ENCODE assay signal across 19 mouse cellular contexts in the genomic region with DNA sequence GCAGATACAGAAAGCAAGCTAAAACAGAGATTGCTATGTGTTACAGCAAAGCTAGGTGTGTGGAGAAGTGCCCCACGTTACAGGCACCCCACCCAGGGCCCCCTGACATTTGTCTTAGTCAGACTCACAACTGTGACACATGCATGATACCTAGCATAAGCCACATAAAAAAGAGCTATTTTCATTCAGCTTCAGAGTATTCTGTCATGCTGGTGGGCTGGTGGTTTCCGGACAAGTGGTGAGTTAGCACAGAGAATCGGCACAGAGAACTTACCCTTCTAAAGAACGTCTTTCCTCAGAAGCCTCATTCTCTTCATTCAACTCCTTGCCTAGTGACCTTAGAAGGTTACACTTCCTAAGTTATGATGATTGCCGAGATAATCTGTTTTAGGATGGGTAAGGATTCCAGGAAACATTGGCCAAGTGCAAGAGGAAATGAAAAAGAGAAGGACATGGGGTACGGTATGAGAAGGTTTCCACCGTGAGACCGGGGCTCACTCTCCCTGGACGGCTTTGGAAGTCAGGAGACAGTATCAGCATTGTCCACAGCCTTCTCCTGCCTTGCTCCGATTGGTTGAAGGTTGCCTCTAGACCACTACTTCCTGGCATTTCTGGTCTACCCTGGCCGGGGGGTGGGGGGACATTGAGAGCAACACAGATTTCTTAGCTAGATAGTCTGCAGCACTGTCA.
DNase-seq lines count a peak whose midpoint lies in the region; ATAC-seq lines count a peak whose summit lies in the region.
"Had no signal": no experiment of that assay in that cellular context is flagged by ENCODE, and none has a peak within 500 bp of the region (broad histone marks: within the 10 kb centered on the region; RNA-seq: fewer than 3 reads in every experiment).

No protein-coding gene starts in this region.

- H3K4me2 ChIP-seq in liver, embryonic 12.5 days = peak overlapping the region; percentile 12; the same call in 1 of the 2 replicates
- no peak overlapping the region for H3K4me2 ChIP-seq in forebrain, embryonic 14.5 days (ENCODE audit: low read length)
- H3K4me2 ChIP-seq: hindbrain, embryonic 13.5 days; intestine, embryonic 15.5 days; limb, embryonic 13.5 days had no signal

- H3K9ac ChIP-seq in liver, embryonic 12.5 days = no peak overlapping the region; the same call in 1 of the 2 replicates
- H3K9ac ChIP-seq in forebrain, embryonic 14.5 days (ENCODE audit: low read length) = no peak overlapping the region
- H3K9ac ChIP-seq: hindbrain, embryonic 13.5 days; intestine, embryonic 15.5 days; limb, embryonic 13.5 days had no signal

- peaks cover 4% of the 10 kb centered on the region for H3K9me3 ChIP-seq in liver, embryonic 12.5 days (replicated peaks)
- H3K9me3 ChIP-seq in forebrain, embryonic 14.5 days (replicated peaks; ENCODE audit: control insufficient read depth, low read length) = peaks cover 5% of the 10 kb centered on the region; the same call in 1 of the 2 replicates
- H3K9me3 ChIP-seq: heart, embryonic 10.5 days; hindbrain, embryonic 13.5 days; intestine, embryonic 15.5 days had no signal

- no peak overlapping the region for H3K4me3 ChIP-seq in liver, embryonic 12.5 days
- no peak overlapping the region for H3K4me3 ChIP-seq in forebrain, embryonic 14.5 days (ENCODE audit: low read depth, low read length)
- H3K4me3 ChIP-seq: forebrain, embryonic 10.5 days; heart, embryonic 10.5 days; hindbrain, embryonic 13.5 days; intestine, embryonic 15.5 days; limb, embryonic 13.5 days had no signal

- H3K27me3 ChIP-seq in liver, embryonic 12.5 days (replicated peaks) = no peaks in the 10 kb centered on the region
- H3K27me3 ChIP-seq in forebrain, embryonic 14.5 days (replicated peaks; ENCODE audit: control insufficient read depth, insufficient read depth, low read length) = no peaks in the 10 kb centered on the region
- H3K27me3 ChIP-seq: hindbrain, embryonic 13.5 days; intestine, embryonic 15.5 days; limb, embryonic 13.5 days; Patski had no signal

- peak; percentile 45; the same call in 1 of the 2 replicates for ATAC-seq in liver, embryonic 12.5 days
- ATAC-seq in forebrain, embryonic 14.5 days = no peak
- ATAC-seq: intestine, embryonic 15.5 days; Patski had no signal

- no peaks in the 10 kb centered on the region for H3K36me3 ChIP-seq in liver, embryonic 12.5 days
- no peaks in the 10 kb centered on the region for H3K36me3 ChIP-seq in forebrain, embryonic 14.5 days (ENCODE audit: control insufficient read depth, insufficient read depth, low read length)
- H3K36me3 ChIP-seq: forebrain, embryonic 10.5 days; heart, embryonic 10.5 days; hindbrain, embryonic 13.5 days; intestine, embryonic 15.5 days; limb, embryonic 13.5 days had no signal

- H3K4me1 ChIP-seq in liver, embryonic 12.5 days = peaks cover 37% of the 10 kb centered on the region
- no peaks in the 10 kb centered on the region for H3K4me1 ChIP-seq in forebrain, embryonic 14.5 days (ENCODE audit: control insufficient read depth, insufficient read depth, low read length)
- H3K4me1 ChIP-seq: heart, embryonic 10.5 days; hindbrain, embryonic 13.5 days; limb, embryonic 13.5 days had no signal

- no peak for DNase-seq in liver
- peak; percentile 71 for DNase-seq in induced T-regulatory cell, adult 2 months (ENCODE audit: low read depth)
- peak; percentile 6 to 22 for DNase-seq in natural killer cell, adult 2 months (ENCODE audit: low spot score in 2 of 2)
- peak; percentile 46 for DNase-seq in thymus, postnatal 4 days
- no peak for DNase-seq in left cerebral cortex, postnatal 36 days (ENCODE audit: low spot score in 2 of 2)
- no peak for DNase-seq in forebrain, embryonic 14.5 days (ENCODE audit: low spot score)
- DNase-seq in left cerebral cortex, adult 8-10 months (ENCODE audit: low spot score in 2 of 2) = no peak
- DNase-seq: adrenal gland, postnatal 36 days; cerebellum, adult 18-20 months; cerebellum, postnatal 36 days; gastrocnemius, postnatal 10 days; lung, adult 18-20 months had no signal

- 46% methylated on average over 11 of the region's 11 CpGs for WGBS in liver, embryonic 12.5 days (ENCODE audit: insufficient replicate concordance)
- WGBS in forebrain, embryonic 14.5 days = 94% methylated on average over 11 of the region's 11 CpGs

- no peak overlapping the region for H3K27ac ChIP-seq in liver, embryonic 12.5 days
- no peak overlapping the region for H3K27ac ChIP-seq in forebrain, embryonic 14.5 days (ENCODE audit: low read depth, low read length)
- H3K27ac ChIP-seq: forebrain, embryonic 10.5 days; heart, embryonic 10.5 days; hindbrain, embryonic 13.5 days; intestine, embryonic 15.5 days; limb, embryonic 13.5 days had no signal

- intact Hi-C loops in left cerebral cortex, postnatal 36 days (cut with DNase I) = no loop called here

Comparison
In these comparisons a context has a peak if more than half of its experiments do, and no peak if none do; other contexts are left out.
1. DNase-seq: peak in induced T-regulatory cell, adult 2 months (single experiment), natural killer cell, adult 2 months (2 of 2) and thymus, postnatal 4 days (single experiment); none in liver (single experiment), left cerebral cortex, postnatal 36 days (0 of 2), forebrain, embryonic 14.5 days (single experiment) and left cerebral cortex, adult 8-10 months (0 of 2).